Mouse (Mus musculus) hindbrain, embryonic 12.5 days (tissue): ENCODE data around the gene Birc6. TPM values are rescaled to one million over a fixed set of nuclear protein-coding genes. Genes with fewer than 3 reads are reported as not detected.
"Not testable (repeated sequence)": the region's sequence is repeated elsewhere in the genome, so short reads cannot be mapped to it uniquely, and the experiment has no call there.

ENCODE experiments used
- ATAC-seq: fragments of 200-750 bp; cut with Nextera tagmentation; 2 replicates; pipeline ENCODE4 v1.8.0; 2017; ENCODE audit warnings: moderate TSS enrichment; ENCODE audit not compliant: low FRiP score
- H3K27ac ChIP-seq: fragments of 300-500 bp; sonication (generic); 2 replicates; pipeline ENCODE4 v1.5.1; 2016; ENCODE audit warnings: mild to moderate bottlenecking
- H3K27me3 ChIP-seq: fragments of 300-500 bp; sonication (generic); 2 replicates; pipeline ENCODE4 v1.6.1; 2016; ENCODE audit warnings: mild to moderate bottlenecking
- H3K36me3 ChIP-seq: fragments of 300-500 bp; sonication (generic); 2 replicates; pipeline ENCODE4 v1.6.1; 2016; ENCODE audit warnings: mild to moderate bottlenecking
- H3K4me1 ChIP-seq: fragments of 300-500 bp; sonication (generic); 2 replicates; pipeline ENCODE4 v1.6.1; 2016
- H3K4me2 ChIP-seq: fragments of 300-500 bp; sonication (generic); replicated peaks from 2 replicates; pipeline ENCODE4 v1.6.1; 2016; ENCODE audit warnings: mild to moderate bottlenecking
- H3K4me3 ChIP-seq: fragments of 300-500 bp; sonication (generic); 2 replicates; pipeline ENCODE4 v1.5.1; 2016; ENCODE audit warnings: mild to moderate bottlenecking
- H3K9ac ChIP-seq: fragments of 300-500 bp; sonication (generic); 2 replicates; pipeline ENCODE4 v1.6.1; 2016; ENCODE audit warnings: mild to moderate bottlenecking, moderate library complexity
- H3K9me3 ChIP-seq: fragments of 300-500 bp; sonication (generic); replicated peaks from 2 replicates; pipeline ENCODE4 v1.6.1; 2016; ENCODE audit warnings: mild to moderate bottlenecking
- WGBS: fragments of 180-500 bp; shearing (Covaris S2); methylation state at CpG from one replicate; pipeline ENCODE4 v1.1.7; 2016; 5-methylcytosine and 5-hydroxymethylcytosine counted together
- polyA plus RNA-seq: library from polyadenylated mRNA; unstranded; fragments of >200 nt; fragmentation: Nextera tagmentation; extraction: Ambion mirVana; gene quantifications from 2 replicates; pipeline ENCODE4 v1.2.1, GENCODE M21; 2016

The Birc6 gene
- polyA plus RNA-seq, 1 experiment from 2014 or later, result 102 TPM

DNA sequence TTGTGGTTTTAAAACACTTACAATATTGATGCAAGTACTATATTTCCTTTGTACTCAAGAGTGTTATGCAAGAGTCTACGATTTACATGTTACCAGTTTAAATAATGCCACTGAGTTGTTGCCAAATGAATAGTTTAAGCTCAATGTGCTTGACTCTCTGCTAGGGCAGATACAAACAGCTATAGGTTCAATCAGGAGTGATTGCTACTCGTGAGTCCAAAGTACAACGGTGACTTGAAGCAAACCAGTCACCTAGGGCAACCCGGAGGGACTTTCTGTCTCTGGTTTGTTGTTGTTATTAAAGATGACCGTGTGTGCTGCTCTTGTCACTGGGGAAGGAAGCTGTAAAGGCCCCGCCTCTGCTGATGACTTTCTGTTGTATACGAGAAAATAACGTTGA lies 150.0 kb downstream of the Birc6 start:
- no peak overlapping the region for H3K4me2 ChIP-seq
- H3K4me1 ChIP-seq, result no peaks in the 10 kb centered on the region
- H3K4me3 ChIP-seq, result no peak overlapping the region
- no peaks in the 10 kb centered on the region for H3K9me3 ChIP-seq
- H3K9ac ChIP-seq, result no peak overlapping the region
- H3K27me3 ChIP-seq, result no peaks in the 10 kb centered on the region
- no peak for ATAC-seq
- WGBS, result 92% methylated on average over 8 of the region's 8 CpGs
- no peak overlapping the region for H3K27ac ChIP-seq
- H3K36me3 ChIP-seq, result peaks cover 36% of the 10 kb centered on the region

DNA sequence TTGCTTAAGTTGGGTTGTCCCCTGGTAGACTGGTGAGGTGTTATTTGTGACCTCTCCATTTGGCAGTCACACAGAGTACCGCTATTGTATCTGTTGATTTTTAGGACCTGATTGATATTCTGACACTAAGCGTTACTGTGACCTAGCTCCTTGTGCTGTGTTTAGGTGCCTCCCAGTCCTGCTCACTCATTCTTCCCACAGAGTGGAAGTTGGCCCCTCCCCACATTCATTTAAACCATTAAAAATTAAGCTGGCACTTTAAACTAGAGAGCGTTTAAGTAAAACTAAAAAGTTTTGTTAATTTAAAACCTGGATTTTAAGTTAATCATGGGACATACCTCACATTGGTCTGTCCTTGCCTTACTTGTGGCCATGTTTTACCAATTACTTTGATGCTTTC lies 156.8 kb downstream of the Birc6 start:
- Histone ChIP-seq H3K36me3 (peaks cover 22% of the 10 kb centered on the region), H3K4me1 (no peaks in the 10 kb centered on the region), H3K27me3 (no peaks in the 10 kb centered on the region), H3K4me2 (no peak overlapping the region), H3K27ac (no peak overlapping the region), H3K9ac (no peak overlapping the region), H3K9me3 (no peaks in the 10 kb centered on the region), H3K4me3 (no peak overlapping the region)
- no peak for ATAC-seq
- 89% methylated on average over 3 of the region's 3 CpGs for WGBS

DNA sequence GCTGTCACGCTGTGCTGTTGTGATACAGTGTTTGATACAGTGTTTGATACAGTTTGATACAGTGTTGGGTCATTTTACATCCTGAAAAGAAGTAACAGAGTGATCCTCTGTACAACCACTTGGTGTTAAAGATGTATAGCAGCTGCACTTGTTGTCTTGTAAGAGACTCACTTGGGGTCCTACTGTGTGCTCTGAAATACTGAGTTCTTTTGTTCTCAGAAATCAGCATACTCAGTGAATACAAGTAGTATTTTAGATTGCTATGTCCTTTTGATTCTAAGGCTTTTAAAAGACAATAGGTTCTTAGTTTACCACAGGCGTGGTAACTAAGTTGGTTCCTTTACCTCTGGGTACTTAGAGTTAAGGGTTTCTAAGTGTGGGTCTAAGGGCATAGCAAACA lies 160.5 kb downstream of the Birc6 start:
- no peak for ATAC-seq
- H3K9ac ChIP-seq, result no peak overlapping the region
- no peak overlapping the region for H3K27ac ChIP-seq
- WGBS, result 91% methylated on average over 2 of the region's 2 CpGs
- peaks cover 39% of the 10 kb centered on the region for H3K36me3 ChIP-seq
- no peaks in the 10 kb centered on the region for H3K4me1 ChIP-seq
- H3K4me3 ChIP-seq, result no peak overlapping the region
- no peaks in the 10 kb centered on the region for H3K27me3 ChIP-seq
- H3K9me3 ChIP-seq, result no peaks in the 10 kb centered on the region
- H3K4me2 ChIP-seq, result no peak overlapping the region

DNA sequence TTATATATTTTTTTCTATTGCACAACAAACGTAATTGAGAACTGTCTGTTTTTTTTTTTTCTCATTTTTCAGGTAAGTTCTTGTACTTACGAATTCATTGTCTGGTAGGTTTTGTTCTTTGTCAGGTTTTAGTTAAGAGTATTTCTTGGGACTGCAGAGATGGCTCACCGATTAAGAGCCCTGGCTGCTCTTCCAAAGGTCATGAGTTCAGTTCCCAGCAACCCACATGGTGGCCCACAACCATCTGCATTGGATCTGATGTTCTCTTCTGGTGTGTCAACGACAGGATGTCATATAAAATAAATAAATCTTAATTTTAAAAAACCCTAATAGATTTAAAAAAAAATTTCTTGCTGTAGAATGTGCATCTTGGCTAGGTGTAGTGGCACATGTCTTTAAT lies 161.3 kb downstream of the Birc6 start:
- no peak for ATAC-seq
- peaks cover 40% of the 10 kb centered on the region for H3K36me3 ChIP-seq
- WGBS, result 93% methylated on average over 4 of the region's 4 CpGs
- H3K4me2 ChIP-seq, result no peak overlapping the region
- no peaks in the 10 kb centered on the region for H3K9me3 ChIP-seq
- no peak overlapping the region for H3K27ac ChIP-seq
- H3K4me3 ChIP-seq, result no peak overlapping the region
- H3K27me3 ChIP-seq, result no peaks in the 10 kb centered on the region
- no peak overlapping the region for H3K9ac ChIP-seq
- H3K4me1 ChIP-seq, result no peaks in the 10 kb centered on the region

DNA sequence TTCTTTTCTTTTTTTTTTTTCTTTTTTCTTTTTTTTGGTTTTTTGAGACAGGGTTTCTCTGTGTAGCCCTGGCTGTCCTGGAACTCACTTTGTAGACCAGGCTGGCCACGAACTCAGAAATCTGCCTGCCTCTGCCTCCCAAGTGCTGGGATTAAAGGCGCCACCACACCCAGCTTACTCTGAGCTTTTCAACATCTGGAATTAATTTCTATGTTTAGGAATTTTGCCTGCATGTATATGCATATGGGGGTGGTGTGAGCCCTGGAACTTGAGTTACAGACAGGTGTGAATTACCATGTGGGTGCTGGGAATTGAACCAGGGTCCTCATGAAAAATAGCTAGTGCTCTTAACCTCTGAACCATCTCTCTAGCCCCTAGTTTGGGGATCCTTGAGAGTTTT lies 173.6 kb downstream of the Birc6 start:
- not testable (repeated sequence) for H3K4me1 ChIP-seq, H3K27me3 ChIP-seq, H3K9ac ChIP-seq, H3K4me3 ChIP-seq, ATAC-seq, H3K27ac ChIP-seq, H3K4me2 ChIP-seq, H3K9me3 ChIP-seq
- peaks cover 66% of the 10 kb centered on the region for H3K36me3 ChIP-seq
- WGBS, result 90% methylated on average over 2 of the region's 2 CpGs

DNA sequence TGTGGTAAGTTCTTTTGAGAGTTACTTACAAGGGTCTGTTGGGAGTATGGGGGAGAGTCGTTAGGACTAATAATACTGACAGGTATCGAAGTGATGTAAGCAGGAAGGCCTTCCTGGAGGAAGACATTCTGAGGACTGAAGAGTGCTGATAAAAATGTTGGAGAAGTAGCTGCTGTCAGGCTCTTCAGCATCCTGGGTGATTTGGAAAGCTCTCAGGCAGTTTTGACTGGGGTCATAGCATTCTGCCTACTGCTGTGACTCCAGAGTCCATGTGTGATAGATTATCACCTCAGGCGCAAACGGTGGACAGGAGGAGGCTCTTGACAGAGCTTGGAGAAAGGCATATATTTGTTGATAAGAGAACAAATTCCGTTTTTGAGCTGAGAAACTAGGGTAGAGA lies 177.4 kb downstream of the Birc6 start:
- H3K36me3 ChIP-seq, result peaks cover 29% of the 10 kb centered on the region
- H3K27ac ChIP-seq, result no peak overlapping the region
- no peaks in the 10 kb centered on the region for H3K4me1 ChIP-seq
- H3K9me3 ChIP-seq, result no peaks in the 10 kb centered on the region
- no peak overlapping the region for H3K4me3 ChIP-seq
- H3K27me3 ChIP-seq, result no peaks in the 10 kb centered on the region
- 92% methylated on average over 5 of the region's 5 CpGs for WGBS
- H3K9ac ChIP-seq, result no peak overlapping the region
- no peak for ATAC-seq
- no peak overlapping the region for H3K4me2 ChIP-seq

DNA sequence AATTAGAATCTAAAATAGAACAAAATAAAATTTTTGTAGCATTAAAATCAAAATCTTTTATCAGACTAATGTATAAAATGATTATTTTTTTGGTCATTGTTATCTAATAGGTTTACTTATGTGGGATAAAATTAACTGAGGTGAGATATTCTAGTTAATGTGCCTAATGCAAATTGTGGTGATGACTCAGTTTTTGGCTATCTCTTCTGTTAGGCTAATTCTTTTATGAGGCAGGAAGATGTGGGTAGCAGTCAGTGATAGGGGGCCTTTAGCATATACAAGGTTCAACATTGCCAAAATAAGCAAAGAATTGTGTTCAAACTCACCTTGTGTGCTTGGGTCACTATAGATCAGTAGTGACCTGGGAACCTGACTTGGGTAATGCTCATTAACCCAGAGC lies 178.5 kb downstream of the Birc6 start:
- no peaks in the 10 kb centered on the region for H3K9me3 ChIP-seq
- ATAC-seq, result no peak
- H3K27ac ChIP-seq, result no peak overlapping the region

DNA sequence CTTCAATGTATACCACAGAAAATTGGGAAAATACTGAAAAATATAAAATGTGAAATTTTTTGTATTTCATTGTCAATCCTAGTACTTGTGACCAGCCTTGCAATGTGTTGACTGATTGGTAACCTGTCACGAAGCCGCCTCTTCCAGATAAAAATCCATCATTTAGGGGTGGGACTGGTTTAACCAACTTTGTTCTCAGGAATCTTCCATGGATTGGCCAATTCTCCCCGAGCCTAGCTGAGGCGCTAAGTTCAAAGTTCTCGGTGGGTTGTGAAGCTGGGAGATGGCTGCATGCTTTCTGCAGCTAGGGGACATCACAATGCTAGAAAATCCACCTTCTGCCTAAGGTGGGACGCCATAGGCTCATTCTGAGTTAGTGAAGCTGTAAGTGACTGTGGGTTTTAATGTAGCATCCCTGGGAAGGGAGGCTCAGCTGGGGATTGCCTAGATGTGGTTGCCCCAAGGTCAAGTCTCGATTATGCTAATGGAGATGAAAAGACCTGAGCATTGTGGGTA lies 179.6 kb downstream of the Birc6 start:
- 85% methylated on average over 7 of the region's 7 CpGs for WGBS
- Histone ChIP-seq H3K27me3 (no peaks in the 10 kb centered on the region), H3K4me1 (no peaks in the 10 kb centered on the region), H3K4me2 (no peak overlapping the region), H3K27ac (no peak overlapping the region), H3K9me3 (no peaks in the 10 kb centered on the region), H3K4me3 (no peak overlapping the region), H3K36me3 (peaks cover 13% of the 10 kb centered on the region; the same call in 1 of the 2 replicates), H3K9ac (no peak overlapping the region)
- ATAC-seq, result no peak

More for the DNA sequence above, 178.5 kb downstream of the Birc6 start:
- Histone ChIP-seq H3K36me3 (peaks cover 20% of the 10 kb centered on the region), H3K4me3 (no peak overlapping the region), H3K27me3 (no peaks in the 10 kb centered on the region), H3K4me2 (no peak overlapping the region), H3K4me1 (no peaks in the 10 kb centered on the region), H3K9ac (no peak overlapping the region)

DNA sequence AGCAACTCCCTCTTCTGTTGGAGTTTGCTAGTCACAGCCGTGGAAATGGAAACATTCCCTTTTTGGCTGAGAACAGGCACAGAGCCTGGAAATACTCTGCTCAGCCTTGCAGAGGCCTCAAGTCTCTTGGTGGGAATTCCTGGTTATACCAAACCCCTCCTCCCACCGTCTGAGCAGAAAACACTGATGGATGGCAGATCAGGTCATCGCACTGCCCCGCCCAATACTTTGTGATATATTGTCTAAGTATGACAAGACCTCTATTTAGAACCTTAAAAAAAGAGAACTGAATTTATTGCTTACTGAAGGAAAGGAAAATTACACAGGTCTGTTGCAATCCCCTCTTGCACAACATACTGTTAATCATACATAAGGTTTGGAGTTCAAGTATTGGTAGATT lies 182.6 kb downstream of the Birc6 start:
- H3K4me1 ChIP-seq, result no peaks in the 10 kb centered on the region
- no peak overlapping the region for H3K4me3 ChIP-seq
- H3K9ac ChIP-seq, result no peak overlapping the region
- H3K4me2 ChIP-seq, result no peak overlapping the region
- H3K27ac ChIP-seq, result no peak overlapping the region
- no peak for ATAC-seq
- no peaks in the 10 kb centered on the region for H3K36me3 ChIP-seq
- H3K9me3 ChIP-seq, result no peaks in the 10 kb centered on the region
- no peaks in the 10 kb centered on the region for H3K27me3 ChIP-seq
- WGBS, result 73% methylated on average over 4 of the region's 4 CpGs

DNA sequence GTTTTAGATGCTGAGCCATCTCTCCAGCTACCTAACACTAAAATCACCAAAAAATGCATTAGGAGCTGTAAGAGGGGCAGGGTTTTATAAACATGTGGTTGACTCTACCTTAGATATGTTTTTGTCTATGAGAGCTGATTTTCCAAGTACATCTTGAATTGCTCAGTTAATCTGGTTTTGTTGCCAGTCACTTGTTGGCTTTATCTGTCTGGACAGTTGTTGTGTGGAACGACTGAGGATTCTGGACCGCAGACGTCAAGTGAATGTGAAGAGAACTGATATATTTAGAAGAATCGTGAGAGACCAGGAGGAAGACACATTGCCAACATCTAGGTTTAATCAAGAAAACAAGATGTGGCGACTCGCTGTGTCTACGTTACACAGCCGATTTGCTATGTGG lies 183.5 kb downstream of the Birc6 start:
- H3K36me3 ChIP-seq, result no peaks in the 10 kb centered on the region
- WGBS, result 92% methylated on average over 8 of the region's 8 CpGs

DNA sequence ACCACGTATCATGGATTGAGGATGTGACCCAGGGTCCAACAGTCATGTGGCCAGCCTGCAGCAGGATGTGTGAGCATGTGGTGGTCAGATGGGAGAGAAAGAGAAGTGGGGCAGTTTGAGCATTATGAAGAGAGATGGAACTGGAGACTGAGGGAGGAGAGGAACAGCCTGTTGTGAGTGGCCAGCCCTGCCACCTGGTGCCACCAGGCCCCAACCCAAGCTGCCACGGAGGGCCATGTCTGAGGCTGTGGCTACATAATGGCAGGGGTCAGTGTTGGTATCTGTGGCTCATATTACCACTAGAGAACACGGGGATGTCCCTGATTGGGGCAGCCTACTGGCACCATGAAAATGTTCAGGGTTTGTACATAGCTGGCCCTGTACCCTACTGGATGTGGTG lies 187.0 kb downstream of the Birc6 start:
- Histone ChIP-seq H3K36me3 (no peaks in the 10 kb centered on the region), H3K9ac (no peak overlapping the region), H3K27me3 (no peaks in the 10 kb centered on the region), H3K4me2 (no peak overlapping the region), H3K4me3 (no peak overlapping the region), H3K27ac (no peak overlapping the region), H3K9me3 (no peaks in the 10 kb centered on the region), H3K4me1 (peaks cover 7% of the 10 kb centered on the region)
- 69% methylated on average over 3 of the region's 3 CpGs for WGBS
- ATAC-seq, result no peak

More for the DNA sequence above, 183.5 kb downstream of the Birc6 start:
- Histone ChIP-seq H3K4me2 (no peak overlapping the region), H3K4me1 (no peaks in the 10 kb centered on the region), H3K27ac (no peak overlapping the region), H3K9ac (no peak overlapping the region), H3K4me3 (no peak overlapping the region), H3K27me3 (no peaks in the 10 kb centered on the region), H3K9me3 (no peaks in the 10 kb centered on the region)
- ATAC-seq, result no peak

DNA sequence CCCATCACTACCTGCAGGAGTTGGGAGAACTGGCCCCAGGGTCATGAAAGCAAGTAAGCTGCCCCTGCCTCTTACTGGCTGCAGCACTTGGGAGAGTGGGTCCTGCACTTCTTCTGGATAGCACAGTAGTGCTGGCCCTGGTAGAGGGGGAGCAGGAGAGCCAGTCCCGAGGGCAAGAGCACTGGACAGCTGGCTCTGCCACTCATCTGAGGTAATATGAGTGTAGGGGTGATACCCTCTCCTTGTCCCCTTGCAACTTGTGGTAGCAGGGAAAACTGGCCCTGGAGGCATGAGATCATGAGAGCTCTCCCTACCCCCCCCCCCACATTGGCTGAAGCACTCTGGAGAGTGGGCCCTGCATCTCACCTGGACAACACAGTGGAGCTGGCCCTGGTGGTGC lies 187.6 kb downstream of the Birc6 start:
- no peaks in the 10 kb centered on the region for H3K9me3 ChIP-seq
- no peak overlapping the region for H3K9ac ChIP-seq
- peaks cover 7% of the 10 kb centered on the region for H3K4me1 ChIP-seq
- no peak overlapping the region for H3K27ac ChIP-seq
- no peak for ATAC-seq
- no peak overlapping the region for H3K4me3 ChIP-seq
- 68% methylated on average over 1 of the region's 1 CpGs for WGBS
- H3K4me2 ChIP-seq, result no peak overlapping the region
- no peaks in the 10 kb centered on the region for H3K36me3 ChIP-seq
- no peaks in the 10 kb centered on the region for H3K27me3 ChIP-seq

DNA sequence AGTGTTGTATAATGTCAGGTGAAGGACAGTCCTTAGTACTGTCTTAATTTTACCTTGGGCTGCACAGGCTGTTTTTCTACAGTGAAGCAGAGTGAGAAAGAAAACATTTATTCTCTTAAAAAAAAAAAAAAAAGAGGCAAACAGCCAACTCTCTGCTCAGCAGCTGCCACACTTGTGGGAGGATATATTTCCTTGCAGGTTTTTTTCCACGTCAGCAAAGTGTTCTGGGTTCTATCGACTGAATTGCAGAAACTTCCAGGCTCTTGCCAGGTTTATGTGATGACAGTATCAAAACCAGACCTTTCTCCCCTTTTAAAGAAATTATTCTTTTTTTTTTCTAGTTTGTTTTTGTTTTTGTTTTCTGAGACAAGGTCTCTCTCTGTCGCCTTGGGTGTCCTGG lies 188.5 kb downstream of the Birc6 start:
- no peaks in the 10 kb centered on the region for H3K9me3 ChIP-seq
- no peak overlapping the region for H3K27ac ChIP-seq
- H3K27me3 ChIP-seq, result no peaks in the 10 kb centered on the region
- peaks cover 7% of the 10 kb centered on the region for H3K4me1 ChIP-seq
- ATAC-seq, result no peak
- H3K4me3 ChIP-seq, result no peak overlapping the region
- no peak overlapping the region; the same call in 1 of the 2 replicates for H3K9ac ChIP-seq
- peaks cover 3% of the 10 kb centered on the region for H3K36me3 ChIP-seq
- WGBS, result 63% methylated on average over 3 of the region's 3 CpGs
- peak overlapping the region; percentile 88; the same call in 1 of the 2 replicates for H3K4me2 ChIP-seq
